Mouse (Mus musculus): ENCODE data around the gene Gm20826. TPM values are rescaled to one million over a fixed set of nuclear protein-coding genes. Genes with fewer than 3 reads are reported as not detected.
"Not testable (repeated sequence)": the region's sequence is repeated elsewhere in the genome, so short reads cannot be mapped to it uniquely, and the experiment has no call there.

Gm20826 gene
- total RNA-seq (2017): not detected in 2 replicates

DNA sequence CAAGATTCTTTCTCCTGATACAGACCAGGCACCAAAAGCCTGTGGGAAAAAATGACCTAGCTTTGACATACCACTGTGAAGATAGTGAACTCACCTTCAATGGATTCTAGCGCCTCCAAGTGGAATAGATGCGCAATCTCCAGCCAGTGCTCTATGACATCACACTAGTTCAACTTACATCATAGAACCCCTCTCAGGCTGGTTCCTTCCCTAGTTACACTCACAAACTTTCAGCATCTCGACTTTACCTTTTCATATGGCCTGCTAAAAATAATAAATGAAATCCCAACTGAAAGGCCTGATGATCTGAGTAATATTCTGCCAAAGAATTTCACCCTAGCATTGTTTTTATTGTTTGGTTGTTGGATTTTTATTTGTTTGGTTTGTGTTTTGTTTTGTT lies at the start of gene Gm20826:
Gm20826 (minus strand) TSS at position 101 of the 400 bp plus-strand sequence.
- not testable (repeated sequence) for ATAC-seq (replicated peaks; ENCODE audit: low read depth, poor library complexity, severe bottlenecking)

Other genes starting within 250 kb of the Gm20826 start
- not detected in 2 replicates for gene Gm21788, start 233.5 kb downstream of the Gm20826 start, total RNA-seq (2017)
- not detected in 2 replicates for gene Gm28576, start 84.5 kb upstream of the Gm20826 start, total RNA-seq (2017)